Mouse (Mus musculus) G1E (cell line): ENCODE results near the gene Gfy. TPM values are rescaled to one million over a fixed set of nuclear protein-coding genes. Genes with fewer than 3 reads are reported as not detected.

Experiments used
- ATAC-seq: 2 replicates; pipeline ENCODE4 v1.8.0; 2016; ENCODE audit warnings: mild to moderate bottlenecking; ENCODE audit not compliant: insufficient number of reproducible peaks, poor library complexity, low FRiP score, severe bottlenecking; ENCODE audit errors: extremely low read depth
- DNase-seq: peaks from one replicate; pipeline ENCODE4 v3.0.0; 2012; ENCODE audit warnings: low spot score
- H3K27me3 ChIP-seq: 2 replicates; pipeline ENCODE4 v1.6.1; 2012; ENCODE audit warnings: mild to moderate bottlenecking, low read length, inconsistent platforms; ENCODE audit not compliant: insufficient read depth
- H3K36me3 ChIP-seq: replicated peaks from 2 replicates; pipeline ENCODE3; 2012; ENCODE audit warnings: mild to moderate bottlenecking, inconsistent platforms
- H3K4me1 ChIP-seq: 2 replicates; pipeline ENCODE4 v1.6.1; 2012; ENCODE audit warnings: low read depth, low read length, inconsistent platforms, mixed read lengths; ENCODE audit not compliant: insufficient read depth
- H3K4me3 ChIP-seq: 2 replicates; pipeline ENCODE4 v1.5.1; 2012; ENCODE audit warnings: low read depth, mild to moderate bottlenecking, inconsistent platforms, low read length, moderate library complexity, mixed read lengths
- H3K9me3 ChIP-seq: replicated peaks from 2 replicates; pipeline ENCODE4 v1.6.1; 2012; ENCODE audit warnings: inconsistent platforms
- CTCF ChIP-seq: IDR thresholded peaks from 2 replicates; pipeline ENCODE4 v1.5.1; 2012; ENCODE audit warnings: low read depth, low read length, inconsistent platforms, mixed read lengths
- GATA1 ChIP-seq: IDR thresholded peaks from 2 replicates; pipeline ENCODE4 v1.6.1; 2012; ENCODE audit warnings: borderline replicate concordance, low read length, inconsistent platforms, mixed read lengths
- GATA2 ChIP-seq: IDR thresholded peaks from 2 replicates; pipeline ENCODE4 v1.6.1; 2012; ENCODE audit warnings: low read depth, low read length, inconsistent platforms, borderline replicate concordance
- POLR2AphosphoS5 ChIP-seq: IDR thresholded peaks from 2 replicates; pipeline ENCODE4 v1.6.1; 2012; ENCODE audit warnings: low read depth, low read length, inconsistent platforms; ENCODE audit not compliant: insufficient replicate concordance
- TAL1 ChIP-seq: conservative IDR thresholded peaks from 2 replicates; pipeline ENCODE4 v1.6.1; 2012; ENCODE audit warnings: low read depth, low read length, inconsistent platforms, mixed read lengths
- polyA plus RNA-seq: library from polyadenylated mRNA; stranded (reverse); fragments of >175 nt; gene quantifications from 2 replicates; pipeline ENCODE4 v1.2.3, GENCODE M21; 2012
- total RNA-seq, 2 experiments: library from RNA; stranded (forward) in 1 of 2; stranded (reverse) in 1 of 2; fragments of 200-1000 nt in 1 of 2; fragments of >200 nt in 1 of 2; fragmentation: Nextera tagmentation in 1 of 2; gene quantifications; 2 replicates each; pipeline ENCODE4 v1.2.3; 2014 to 2017

Gene Gfy
- total and polyA plus RNA-seq, 3 experiments = 0.05 TPM; not detected in 2

DNA sequence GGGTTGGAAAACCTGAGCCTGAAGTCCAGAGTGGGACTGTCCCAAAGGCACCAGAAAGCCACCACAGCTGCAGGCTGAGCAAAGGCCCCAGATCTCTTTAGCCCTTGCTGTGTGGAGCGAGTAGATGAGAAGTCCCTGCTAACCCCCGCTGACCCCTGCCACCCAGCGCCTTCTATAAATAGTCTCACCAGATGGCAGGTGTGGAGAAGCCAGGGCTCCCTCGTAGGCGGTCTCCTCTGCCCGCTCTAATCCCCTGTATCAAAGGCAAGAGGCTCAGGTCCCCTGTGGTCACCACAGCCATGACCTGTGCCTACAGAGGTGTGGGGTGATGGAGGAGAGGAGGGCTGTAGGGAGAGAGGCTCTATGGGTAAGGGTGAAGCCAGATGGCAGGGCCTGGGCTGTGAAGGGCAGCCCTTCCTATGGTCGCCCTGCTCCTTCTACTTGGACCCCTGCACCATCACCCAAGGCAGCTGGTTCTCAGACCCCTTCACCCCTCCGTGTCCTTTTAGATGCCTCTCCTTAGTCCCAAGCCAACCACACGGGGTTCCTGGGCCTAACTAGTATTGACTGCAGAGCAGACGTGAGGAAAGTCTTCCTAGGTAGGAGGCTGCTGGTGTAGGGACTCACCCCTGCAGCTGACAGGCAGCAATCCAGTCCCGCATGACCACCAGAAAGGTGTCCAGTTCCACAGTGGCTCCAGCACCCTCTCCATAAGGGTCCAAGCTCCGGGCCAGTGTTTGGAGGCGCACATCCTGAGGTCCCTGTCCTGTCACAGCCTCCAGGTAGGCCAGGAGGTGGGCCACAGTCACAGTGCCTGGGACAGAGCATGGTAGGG, 16.2 kb upstream of the Gfy start:
- TF ChIP-seq POLR2AphosphoS5 = no peak
- Histone ChIP-seq H3K4me3 (no peak overlapping the region), H3K4me1 (peaks cover 10% of the 10 kb centered on the region), H3K36me3 (no peaks in the 10 kb centered on the region), H3K27me3 (peaks cover 79% of the 10 kb centered on the region), H3K9me3 (no peaks in the 10 kb centered on the region)
- no peak for ATAC-seq
- DNase-seq = no peak

DNA sequence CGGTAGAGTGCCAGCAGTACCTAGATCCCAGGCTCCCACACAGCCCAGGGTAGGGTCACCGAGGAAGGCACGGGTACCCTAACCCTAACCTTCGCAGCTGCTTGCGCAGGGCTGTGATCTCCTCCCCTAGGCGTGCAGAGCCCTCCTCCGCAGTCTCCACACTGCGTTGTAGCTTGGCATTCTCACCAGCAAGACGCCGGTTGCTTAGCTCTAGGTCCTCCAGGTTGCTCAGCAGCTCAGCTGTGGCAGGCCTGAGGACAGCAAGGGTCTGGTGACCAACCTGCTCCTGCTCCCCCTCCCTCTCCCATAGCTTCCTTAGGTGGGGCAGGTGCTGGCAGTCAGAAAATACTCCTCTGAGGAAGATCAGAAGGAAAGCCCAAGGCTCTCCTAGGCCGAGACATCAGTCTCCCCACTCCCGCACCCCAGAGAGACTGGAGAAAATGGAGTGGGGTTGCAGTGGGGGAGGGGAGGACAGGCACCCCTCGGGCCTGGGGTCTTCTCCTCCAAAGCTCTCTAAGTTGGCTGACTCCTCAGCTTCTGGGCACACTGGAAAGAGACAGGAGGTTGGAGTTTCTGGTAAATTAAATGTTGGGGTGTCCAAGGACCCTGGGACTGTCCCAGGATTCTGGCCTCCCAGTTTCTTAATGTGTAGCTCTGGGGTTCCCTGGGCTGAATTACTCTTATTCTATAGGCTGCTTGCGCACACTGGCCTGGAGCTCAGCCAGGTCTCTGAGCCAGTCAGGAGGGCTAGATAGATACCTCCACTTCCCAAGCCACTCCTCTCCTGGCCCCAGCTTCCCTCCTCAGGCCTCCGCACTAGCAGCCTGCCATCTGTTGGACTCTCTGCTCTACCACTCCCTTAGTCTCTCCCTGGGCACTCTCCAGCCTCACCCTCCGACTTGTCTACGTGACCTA, 14.8 kb upstream of the Gfy start:
- Histone ChIP-seq H3K9me3 (no peaks in the 10 kb centered on the region), H3K4me1 (peaks cover 10% of the 10 kb centered on the region), H3K27me3 (peaks cover 80% of the 10 kb centered on the region), H3K36me3 (no peaks in the 10 kb centered on the region), H3K4me3 (no peak overlapping the region)
- ATAC-seq (no peak), DNase-seq (no peak)
- TF ChIP-seq TAL1 = no peak
- no peak for TF ChIP-seq POLR2AphosphoS5
- no peak for TF ChIP-seq GATA2
- TF ChIP-seq GATA1 = no peak
- TF ChIP-seq CTCF = no peak

DNA sequence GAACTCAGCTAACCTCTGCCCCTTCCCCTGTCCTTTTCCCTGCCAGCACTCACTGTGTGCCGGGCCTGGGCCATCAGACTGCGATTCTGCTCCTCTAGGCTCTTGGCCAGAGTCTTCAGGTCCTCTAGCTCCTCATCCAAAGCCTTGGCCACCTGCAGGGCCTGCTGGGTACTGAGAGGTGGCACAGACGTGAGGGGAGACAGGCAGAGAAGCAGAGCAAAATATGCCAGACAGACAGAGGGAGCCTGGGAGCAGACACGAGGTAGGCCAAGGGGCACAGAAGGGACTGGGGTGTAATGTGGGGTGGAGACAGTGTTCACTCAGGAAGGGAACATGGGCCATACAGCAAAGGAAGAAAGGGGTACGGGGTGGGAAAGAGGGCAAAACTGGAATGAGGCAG, 14.0 kb upstream of the Gfy start:
- Histone ChIP-seq H3K9me3 (no peaks in the 10 kb centered on the region), H3K36me3 (no peaks in the 10 kb centered on the region), H3K27me3 (peaks cover 82% of the 10 kb centered on the region), H3K4me1 (peaks cover 10% of the 10 kb centered on the region), H3K4me3 (no peak overlapping the region)
- ATAC-seq (no peak), DNase-seq (no peak)
- no peak for TF ChIP-seq GATA2
- no peak for TF ChIP-seq POLR2AphosphoS5
- TF ChIP-seq TAL1 = no peak
- no peak for TF ChIP-seq CTCF
- no peak for TF ChIP-seq GATA1

DNA sequence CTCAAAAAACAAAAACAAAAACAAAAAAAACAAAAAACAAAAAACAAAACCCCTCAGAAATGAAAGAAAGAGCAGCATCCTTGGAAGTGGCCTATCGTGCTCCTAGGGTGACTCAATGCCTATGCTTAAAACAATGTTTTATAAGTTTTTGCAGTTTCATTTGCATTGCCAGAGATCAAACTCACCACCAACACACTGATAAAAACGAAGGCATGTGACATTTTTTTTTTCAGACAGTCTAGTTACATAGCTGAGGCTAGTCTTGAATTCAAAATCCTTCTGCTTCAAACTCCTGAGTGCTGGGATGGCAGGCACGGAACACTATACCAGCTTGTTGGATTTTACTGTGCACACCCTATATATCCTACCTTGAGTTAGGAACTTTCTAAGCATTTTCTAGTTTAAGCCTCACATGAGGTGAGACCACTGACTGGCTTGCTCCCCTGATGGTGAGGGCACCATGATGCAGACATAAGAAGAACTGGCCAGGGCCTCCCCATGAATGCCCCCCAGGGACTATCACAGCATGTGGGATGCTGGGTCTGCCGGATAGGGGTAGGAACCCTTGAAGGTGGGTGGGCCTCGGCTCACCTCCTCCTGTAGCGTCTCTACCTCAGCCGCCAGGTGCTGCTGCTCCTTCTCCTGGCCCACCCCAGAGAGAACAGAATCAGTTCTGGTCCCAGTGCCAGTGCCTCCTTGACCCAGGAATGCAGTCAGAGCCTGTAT, 13.4 kb upstream of the Gfy start:
- H3K36me3 ChIP-seq = no peaks in the 10 kb centered on the region
- no peak overlapping the region for H3K4me3 ChIP-seq
- no peaks in the 10 kb centered on the region for H3K9me3 ChIP-seq
- H3K27me3 ChIP-seq = peaks cover 85% of the 10 kb centered on the region
- DNase-seq (no peak), ATAC-seq (no peak)
- TF ChIP-seq CTCF = no peak
- TF ChIP-seq GATA1 = no peak
- TF ChIP-seq TAL1 = no peak
- no peak for TF ChIP-seq GATA2
- no peak for TF ChIP-seq POLR2AphosphoS5
- H3K4me1 ChIP-seq = peaks cover 10% of the 10 kb centered on the region

DNA sequence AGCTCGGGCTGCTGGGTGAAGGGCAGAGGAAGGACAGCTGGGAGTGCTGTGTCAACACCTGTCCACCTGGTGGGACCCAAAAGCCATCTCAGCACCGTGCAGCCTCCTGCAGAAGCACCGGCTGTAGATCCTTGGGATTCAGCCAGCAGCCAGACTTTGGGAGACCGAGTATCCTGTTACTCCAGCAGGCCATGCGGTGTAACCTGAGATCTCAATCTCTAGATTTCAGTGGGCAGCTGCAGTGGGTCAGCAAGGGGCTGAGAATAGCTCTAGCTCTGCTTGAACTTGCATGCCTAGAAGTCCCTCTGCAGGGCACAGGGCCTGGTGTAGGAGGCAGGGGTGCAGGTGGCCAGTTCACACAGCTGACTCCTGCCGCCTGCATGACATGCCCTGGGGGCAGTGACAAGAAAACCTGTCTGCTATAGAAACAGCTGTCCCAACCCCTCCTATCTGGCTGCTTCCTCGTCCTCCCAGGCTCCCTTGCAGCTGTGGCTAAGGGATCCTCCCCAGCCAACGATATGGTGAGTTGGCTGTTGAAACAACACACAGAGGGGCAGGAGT, 12.5 kb upstream of the Gfy start:
- no peak for ATAC-seq
- peaks cover 85% of the 10 kb centered on the region for H3K27me3 ChIP-seq
- H3K4me1 ChIP-seq = peaks cover 3% of the 10 kb centered on the region

More for the DNA sequence above, 12.5 kb upstream of the Gfy start:
- DNase-seq = no peak
- no peaks in the 10 kb centered on the region for H3K36me3 ChIP-seq
- TF ChIP-seq TAL1 (no peak), GATA1 (no peak), GATA2 (no peak), CTCF (no peak), POLR2AphosphoS5 (no peak)
- no peaks in the 10 kb centered on the region for H3K9me3 ChIP-seq
- no peak overlapping the region for H3K4me3 ChIP-seq
